Mouse (Mus musculus) embryonic fibroblast, embryonic 13.5 days (primary cell): ENCODE results near the gene Basp1.

Experiments used
- CTCF ChIP-seq: IDR thresholded peaks from 2 replicates; pipeline ENCODE4 v1.5.1; 2011; ENCODE audit warnings: mild to moderate bottlenecking, control low read depth, low read length, moderate library complexity, borderline replicate concordance; ENCODE audit not compliant: insufficient read depth
- POLR2A ChIP-seq: IDR thresholded peaks from 2 replicates; pipeline ENCODE4 v1.6.1; 2011; ENCODE audit warnings: low read depth, mild to moderate bottlenecking, control low read depth, low read length, moderate library complexity

GRCm38 (mm10) chr15:25335277-25335676 lies 78.3 kb downstream of the Basp1 start:
- TF ChIP-seq POLR2A (no peak), CTCF (no peak)
